Mouse (Mus musculus): ENCODE results near the gene Spry2.
A peak's percentile ranks its signal among the peaks of the same experiment; 100 is the strongest.

Gene Spry2

GRCm38 (mm10) chr14:105896791-105897568 lies at the start of gene Spry2:
TSS of gene Spry2 (minus strand) at chr14:105896819.
- peak; percentile 90 to 91 for DNase-seq (ENCODE audit: low spot score in 2 of 2)

- DNase-seq (ENCODE audit: low spot score in 2 of 2): no peak
Measured at GRCm38 (mm10) chr14:105941353-105941752, 44.7 kb upstream of the Spry2 start.

GRCm38 (mm10) chr14:105926726-105927125 lies 30.1 kb upstream of the Spry2 start:
- DNase-seq (ENCODE audit: low spot score in 2 of 2): no peak

- DNase-seq (ENCODE audit: low spot score in 2 of 2): no peak
Measured at GRCm38 (mm10) chr14:105925305-105925704, 28.7 kb upstream of the Spry2 start.

- DNase-seq (ENCODE audit: low spot score in 2 of 2): peak in 1 of 2 experiments; percentile 20
Measured at GRCm38 (mm10) chr14:105924712-105925111, 28.1 kb upstream of the Spry2 start.

GRCm38 (mm10) chr14:105922874-105923273 lies 26.3 kb upstream of the Spry2 start:
- DNase-seq (ENCODE audit: low spot score in 2 of 2): no peak

- no peak for DNase-seq (ENCODE audit: low spot score in 2 of 2)
Measured at GRCm38 (mm10) chr14:105922427-105922826, 25.8 kb upstream of the Spry2 start.

- no peak for DNase-seq (ENCODE audit: low spot score in 2 of 2)
Measured at GRCm38 (mm10) chr14:105921217-105921695, 24.6 kb upstream of the Spry2 start.

GRCm38 (mm10) chr14:105920395-105921216 lies 24.0 kb upstream of the Spry2 start:
- no peak for DNase-seq (ENCODE audit: low spot score in 2 of 2)

- no peak for DNase-seq (ENCODE audit: low spot score in 2 of 2)
Measured at GRCm38 (mm10) chr14:105907216-105907615, 10.6 kb upstream of the Spry2 start.

GRCm38 (mm10) chr14:105905935-105906334 lies 9.3 kb upstream of the Spry2 start:
- no peak for DNase-seq (ENCODE audit: low spot score in 2 of 2)

GRCm38 (mm10) chr14:105905509-105905908 lies 8.9 kb upstream of the Spry2 start:
- no peak for DNase-seq (ENCODE audit: low spot score in 2 of 2)

- DNase-seq (ENCODE audit: low spot score in 2 of 2): no peak
Measured at GRCm38 (mm10) chr14:105902807-105903206, 6.2 kb upstream of the Spry2 start.

GRCm38 (mm10) chr14:105900841-105901240 lies 4.2 kb upstream of the Spry2 start:
- DNase-seq (ENCODE audit: low spot score in 2 of 2): no peak

GRCm38 (mm10) chr14:105899116-105899515 lies 2.5 kb upstream of the Spry2 start:
- DNase-seq (ENCODE audit: low spot score in 2 of 2): no peak

GRCm38 (mm10) chr14:105898266-105899111 lies 1.9 kb upstream of the Spry2 start:
- DNase-seq (ENCODE audit: low spot score in 2 of 2): peak; percentile 78 to 89

- DNase-seq (ENCODE audit: low spot score in 2 of 2): peak; percentile 71 to 72
Measured at GRCm38 (mm10) chr14:105897569-105898101, 1.0 kb upstream of the Spry2 start.

- peak; percentile 21 to 41 for DNase-seq (ENCODE audit: low spot score in 2 of 2)
Measured at GRCm38 (mm10) chr14:105895961-105896651, 513 bp downstream of the Spry2 start.

- DNase-seq (ENCODE audit: low spot score in 2 of 2): peak; percentile 38 to 50
Measured at GRCm38 (mm10) chr14:105894971-105895873, 1.4 kb downstream of the Spry2 start.

GRCm38 (mm10) chr14:105893623-105893995 lies 3.0 kb downstream of the Spry2 start:
- peak in 1 of 2 experiments; percentile 32 for DNase-seq (ENCODE audit: low spot score in 2 of 2)
